Mouse (Mus musculus): ENCODE data around the gene Lurap1l.

- TF ChIP-seq CTCF (IDR thresholded peaks at IDR 0.05; ENCODE audit: low read depth): no peak
- TF ChIP-seq EP300 (IDR thresholded peaks at IDR 0.05; ENCODE audit: low read depth): no peak
These were observed 61.4 kb downstream of the Lurap1l start for GRCm38 (mm10) chr4:80971846-80972245.
